Mouse (Mus musculus): Measurements from ENCODE around the gene Plekha4. TPM values are rescaled to one million over a fixed set of nuclear protein-coding genes. Genes with fewer than 3 reads are reported as not detected.

Plekha4 gene
- polyA plus RNA-seq, 1 experiment = 4.9 TPM

- Histone ChIP-seq H3K27me3 (ENCODE audit: control insufficient read depth, insufficient read depth, low read length) (no peaks in the 10 kb centered on the region), H3K4me1 (ENCODE audit: control insufficient read depth, insufficient read depth, insufficient read length, low read length) (peaks cover 26% of the 10 kb centered on the region), H3K36me3 (ENCODE audit: control insufficient read depth, insufficient read depth, low read length) (peaks cover 15% of the 10 kb centered on the region), H3K27ac (ENCODE audit: insufficient read depth, low read depth, low read length) (peak overlapping the region; percentile 91), H3K4me3 (ENCODE audit: low read depth, low read length) (no peak overlapping the region)
- 56% methylated on average over 8 of the region's 8 CpGs for WGBS
- TF ChIP-seq CTCF (IDR thresholded peaks at IDR 0.05; ENCODE audit: extremely low read depth, insufficient read length, insufficient replicate concordance, low read depth, low read length) (no peak; the same call in 1 of the 2 replicates), POLR2A (IDR thresholded peaks at IDR 0.05; ENCODE audit: low read depth, low read length) (no peak)
Observed at GRCm38 (mm10) chr7:45567112-45567779, 41.1 kb downstream of the Plekha4 start.

DNA sequence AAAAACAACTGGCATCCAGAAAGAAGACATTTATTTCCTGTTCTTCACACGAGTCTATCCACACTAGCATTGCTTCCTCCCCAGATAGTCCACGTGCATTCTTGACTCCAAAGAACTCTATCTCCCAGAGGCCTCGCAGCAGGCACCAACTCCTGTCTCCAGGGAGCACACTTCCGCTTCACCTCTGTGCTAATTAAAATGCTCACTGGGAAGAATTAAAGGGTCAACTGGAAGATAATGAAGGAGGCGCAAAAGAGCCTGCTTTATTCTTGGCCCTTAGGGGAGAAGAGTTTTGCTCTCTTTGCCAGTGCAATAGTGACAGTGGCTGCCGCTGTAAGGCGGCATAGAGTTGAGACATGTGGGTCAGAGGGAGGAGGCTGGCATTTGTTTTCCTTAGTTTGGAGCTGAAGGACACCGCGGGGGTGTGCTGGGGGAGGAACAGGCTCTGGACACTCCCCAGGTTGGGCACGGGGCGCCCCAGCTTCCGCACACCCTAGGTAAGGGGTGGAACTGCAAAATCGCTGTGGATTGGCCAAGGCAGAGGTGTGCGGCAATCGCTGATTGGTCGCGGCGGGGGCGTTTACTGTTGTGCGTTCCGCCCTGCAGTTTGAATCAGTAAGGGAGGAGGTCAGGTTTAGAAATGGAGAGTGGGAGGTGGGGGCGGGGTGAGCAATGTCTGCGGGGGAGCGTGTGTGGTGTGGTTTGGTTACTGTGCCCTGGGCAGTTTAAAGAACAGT is 41.8 kb downstream of the Plekha4 start:
- Histone ChIP-seq H3K4me3 (ENCODE audit: low read depth, low read length) (peak overlapping the region; percentile 42), H3K4me1 (ENCODE audit: control insufficient read depth, insufficient read depth, insufficient read length, low read length) (peaks cover 26% of the 10 kb centered on the region), H3K36me3 (ENCODE audit: control insufficient read depth, insufficient read depth, low read length) (peaks cover 16% of the 10 kb centered on the region), H3K27me3 (ENCODE audit: control insufficient read depth, insufficient read depth, low read length) (no peaks in the 10 kb centered on the region), H3K27ac (ENCODE audit: insufficient read depth, low read depth, low read length) (peak overlapping the region; percentile 91)
- TF ChIP-seq CTCF (IDR thresholded peaks at IDR 0.05; ENCODE audit: extremely low read depth, insufficient read length, insufficient replicate concordance, low read depth, low read length) = no peak
- peak; percentile 28 for TF ChIP-seq POLR2A (IDR thresholded peaks at IDR 0.05; ENCODE audit: low read depth, low read length)
- WGBS = under 1% methylated on average over 24 of the region's 24 CpGs

DNA sequence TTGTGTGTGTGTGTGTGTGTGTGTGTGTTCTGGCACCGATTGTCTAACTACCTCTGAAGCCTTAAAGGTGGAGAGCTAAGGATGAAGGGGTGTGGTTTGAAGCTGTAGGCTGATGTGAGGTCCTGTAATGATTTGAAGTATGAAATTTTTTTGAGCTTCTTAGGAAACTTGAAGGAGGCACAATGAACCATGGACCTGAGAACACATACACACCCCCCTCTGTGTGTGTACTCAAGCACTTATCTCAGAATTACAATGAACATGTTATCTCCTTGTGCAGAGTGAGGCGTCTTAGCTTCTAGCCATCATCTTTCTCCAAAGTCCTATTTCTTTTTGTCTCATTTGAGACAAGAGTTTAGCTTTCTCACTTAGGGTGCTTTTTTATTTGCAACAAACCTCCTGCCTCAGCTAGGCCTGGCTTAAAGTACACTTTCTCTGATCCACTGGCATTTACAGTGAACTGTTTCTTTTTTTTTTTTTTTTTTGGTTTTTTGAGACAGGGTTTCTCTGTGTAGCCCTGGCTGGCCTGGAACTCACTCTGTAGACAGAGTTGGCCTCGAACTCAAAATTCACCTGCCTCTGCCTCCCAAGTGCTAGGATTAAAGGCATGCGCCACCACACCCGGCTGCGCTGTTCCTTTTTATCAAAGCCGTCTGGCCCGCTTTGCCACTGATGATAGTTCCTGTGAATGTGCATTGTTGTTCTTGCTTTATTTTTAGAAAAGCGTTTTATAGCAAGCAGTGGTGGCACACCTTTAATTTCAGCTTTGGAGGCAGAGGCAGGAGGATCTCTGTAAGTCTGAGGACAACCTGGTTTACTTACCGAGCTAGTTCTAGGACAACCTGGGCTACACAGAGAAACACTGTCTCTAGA is 42.7 kb downstream of the Plekha4 start:
- H3K4me3 ChIP-seq (ENCODE audit: low read depth, low read length) = no peak overlapping the region
- TF ChIP-seq CTCF (IDR thresholded peaks at IDR 0.05; ENCODE audit: extremely low read depth, insufficient read length, insufficient replicate concordance, low read depth, low read length) = no peak
- 59% methylated on average over 10 of the region's 10 CpGs for WGBS
- H3K27ac ChIP-seq (ENCODE audit: insufficient read depth, low read depth, low read length) = peak overlapping the region; percentile 62
- no peaks in the 10 kb centered on the region for H3K27me3 ChIP-seq (ENCODE audit: control insufficient read depth, insufficient read depth, low read length)
- H3K36me3 ChIP-seq (ENCODE audit: control insufficient read depth, insufficient read depth, low read length) = peaks cover 17% of the 10 kb centered on the region
- H3K4me1 ChIP-seq (ENCODE audit: control insufficient read depth, insufficient read depth, insufficient read length, low read length) = peaks cover 26% of the 10 kb centered on the region

GRCm38 (mm10) chr7:45570103-45570741 is 44.1 kb downstream of the Plekha4 start, which contains the start of gene Bcat2:
Gene Bcat2, plus strand, starts transcription at chr7:45570153.
- H3K27me3 ChIP-seq (ENCODE audit: control insufficient read depth, insufficient read depth, low read length) = no peaks in the 10 kb centered on the region
- H3K4me3 ChIP-seq (ENCODE audit: low read depth, low read length) = peak within 1 kb of the TSS; percentile 80
- peak within 1 kb of the TSS; percentile 73 for H3K27ac ChIP-seq (ENCODE audit: insufficient read depth, low read depth, low read length)
- peaks cover 17% of the 10 kb centered on the region for H3K36me3 ChIP-seq (ENCODE audit: control insufficient read depth, insufficient read depth, low read length)
- peaks cover 27% of the 10 kb centered on the region for H3K4me1 ChIP-seq (ENCODE audit: control insufficient read depth, insufficient read depth, insufficient read length, low read length)
- no peak for TF ChIP-seq CTCF (IDR thresholded peaks at IDR 0.05; ENCODE audit: extremely low read depth, insufficient read length, insufficient replicate concordance, low read depth, low read length)
- peak; percentile 13; the same call in 1 of the 2 replicates for TF ChIP-seq POLR2A (IDR thresholded peaks at IDR 0.05; ENCODE audit: low read depth, low read length)
- 2% methylated on average over 41 of the region's 42 CpGs for WGBS

DNA sequence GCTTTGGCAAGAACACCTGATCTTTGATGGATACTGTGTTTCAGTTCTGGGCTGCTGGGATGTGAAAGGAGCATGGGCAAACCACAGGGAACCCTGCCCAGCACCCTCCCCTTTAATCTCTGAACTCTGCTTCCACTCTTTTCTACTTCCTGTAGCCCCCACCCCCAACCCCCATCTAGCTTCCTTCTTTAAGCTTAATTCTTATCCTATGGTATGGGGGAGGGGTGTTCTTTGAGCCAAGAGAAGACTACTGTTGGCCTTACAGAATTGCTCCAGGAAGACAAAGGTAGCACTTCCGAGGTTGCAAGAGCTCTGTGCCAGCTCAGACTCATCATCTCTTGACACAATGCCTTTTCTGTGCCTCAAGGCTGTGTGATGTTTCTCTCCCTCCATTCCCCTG is 45.8 kb downstream of the Plekha4 start:
- no peak overlapping the region for H3K27ac ChIP-seq (ENCODE audit: insufficient read depth, low read depth, low read length)
- H3K4me3 ChIP-seq (ENCODE audit: low read depth, low read length) = no peak overlapping the region
- no peak for TF ChIP-seq CTCF (IDR thresholded peaks at IDR 0.05; ENCODE audit: extremely low read depth, insufficient read length, insufficient replicate concordance, low read depth, low read length)
- TF ChIP-seq POLR2A (IDR thresholded peaks at IDR 0.05; ENCODE audit: low read depth, low read length) = no peak
- no peaks in the 10 kb centered on the region for H3K27me3 ChIP-seq (ENCODE audit: control insufficient read depth, insufficient read depth, low read length)
- WGBS = 3% methylated on average over 1 of the region's 1 CpGs
- H3K4me1 ChIP-seq (ENCODE audit: control insufficient read depth, insufficient read depth, insufficient read length, low read length) = peaks cover 33% of the 10 kb centered on the region
- peaks cover 20% of the 10 kb centered on the region for H3K36me3 ChIP-seq (ENCODE audit: control insufficient read depth, insufficient read depth, low read length)

DNA sequence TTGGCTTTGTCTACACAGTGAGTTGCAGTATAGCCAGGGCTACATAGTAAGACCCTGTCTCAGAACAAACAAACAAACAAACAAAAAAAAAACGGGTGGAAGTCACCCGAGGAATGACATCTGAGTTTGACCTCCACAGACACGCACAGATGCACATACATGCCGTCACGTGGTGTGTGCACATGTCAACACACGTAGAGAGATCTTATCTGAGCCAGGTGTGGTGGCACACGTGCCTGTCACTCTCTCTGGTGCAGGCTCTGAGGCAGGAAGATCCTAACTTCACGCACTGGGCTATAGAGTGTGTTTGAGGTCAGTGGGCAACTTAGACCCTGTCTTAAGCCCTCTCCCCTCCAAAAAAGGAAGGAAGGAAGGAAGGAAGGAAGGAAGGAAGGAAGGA is 47.8 kb downstream of the Plekha4 start:
- peaks cover 20% of the 10 kb centered on the region for H3K36me3 ChIP-seq (ENCODE audit: control insufficient read depth, insufficient read depth, low read length)
- H3K4me1 ChIP-seq (ENCODE audit: control insufficient read depth, insufficient read depth, insufficient read length, low read length) = peaks cover 22% of the 10 kb centered on the region
- no peaks in the 10 kb centered on the region for H3K27me3 ChIP-seq (ENCODE audit: control insufficient read depth, insufficient read depth, low read length)
- TF ChIP-seq POLR2A (IDR thresholded peaks at IDR 0.05; ENCODE audit: low read depth, low read length) (no peak), CTCF (IDR thresholded peaks at IDR 0.05; ENCODE audit: extremely low read depth, insufficient read length, insufficient replicate concordance, low read depth, low read length) (no peak)
- peak overlapping the region; percentile 78 for H3K4me3 ChIP-seq (ENCODE audit: low read depth, low read length)
- peak overlapping the region; percentile 76; the same call in 1 of the 2 replicates for H3K27ac ChIP-seq (ENCODE audit: insufficient read depth, low read depth, low read length)
- WGBS = 26% methylated on average over 8 of the region's 8 CpGs
